8 mouse cellular contexts compared by ENCODE assay signal in the genomic region with DNA sequence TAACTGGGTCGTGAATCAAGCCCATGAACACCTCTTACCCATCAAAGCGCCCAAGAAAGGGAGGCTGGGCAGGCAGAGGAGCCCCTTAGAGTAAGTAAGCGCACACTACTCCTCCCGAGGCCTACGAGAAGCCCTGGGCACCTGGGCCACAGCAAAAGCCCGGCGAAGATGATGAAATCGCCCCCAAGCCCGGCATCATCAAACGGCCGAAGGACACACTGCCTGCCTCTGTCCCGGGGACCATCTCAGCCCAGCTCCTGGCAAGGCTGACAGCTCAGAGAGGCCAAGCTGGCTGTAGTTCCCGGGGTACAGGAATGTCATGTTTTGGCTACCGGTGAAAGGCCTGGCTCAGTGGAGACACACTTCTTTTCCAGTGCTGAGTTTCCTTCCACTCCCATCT. TPM values are rescaled to one million over a fixed set of nuclear protein-coding genes. Genes with fewer than 3 reads are reported as not detected.
DNase-seq lines count a peak whose midpoint lies in the region; ATAC-seq lines count a peak whose summit lies in the region.

No protein-coding gene starts in this region.

- H3K9ac ChIP-seq in liver, embryonic 12.5 days: no peak overlapping the region
- H3K9ac ChIP-seq in embryonic facial prominence, embryonic 15.5 days: no peak overlapping the region

- DNase-seq in adrenal gland, postnatal 10 days: peak; percentile 68
- no peak for DNase-seq in adrenal gland, adult 18-20 months (ENCODE audit: low spot score in 2 of 2)
- no peak for DNase-seq in liver
- no peak for DNase-seq in limb, embryonic 10.5 days (ENCODE audit: low spot score)
- no peak for DNase-seq in embryo, embryonic 9.5 days (ENCODE audit: extremely low spot score)
- DNase-seq in left cerebral cortex, adult 11 months (ENCODE audit: low spot score): no peak

- no peak for ATAC-seq in liver, embryonic 12.5 days
- no peak for ATAC-seq in embryonic facial prominence, embryonic 15.5 days (ENCODE audit: insufficient number of reproducible peaks, low FRiP score, low TSS enrichment, low read depth)

- H3K4me1 ChIP-seq in liver, embryonic 12.5 days: peaks cover 21% of the 10 kb centered on the region
- peaks cover 49% of the 10 kb centered on the region for H3K4me1 ChIP-seq in embryonic facial prominence, embryonic 15.5 days
- H3K4me1 ChIP-seq in limb, embryonic 10.5 days: peaks cover 59% of the 10 kb centered on the region

- no peak overlapping the region for H3K4me3 ChIP-seq in liver, embryonic 12.5 days
- H3K4me3 ChIP-seq in embryonic facial prominence, embryonic 15.5 days (replicated peaks): no peak overlapping the region
- no peak overlapping the region for H3K4me3 ChIP-seq in limb, embryonic 10.5 days

- no peak overlapping the region for H3K4me2 ChIP-seq in liver, embryonic 12.5 days
- no peak overlapping the region for H3K4me2 ChIP-seq in embryonic facial prominence, embryonic 15.5 days (replicated peaks)

- 76% methylated on average over 14 of the region's 14 CpGs for WGBS in liver, embryonic 12.5 days (ENCODE audit: insufficient replicate concordance)
- whole genome bisulfite sequencing in embryonic facial prominence, embryonic 15.5 days: 59% methylated on average over 14 of the region's 14 CpGs
- 78% methylated on average over 14 of the region's 14 CpGs for WGBS in limb, embryonic 10.5 days

- no peaks in the 10 kb centered on the region for H3K9me3 ChIP-seq in liver, embryonic 12.5 days (replicated peaks)
- no peaks in the 10 kb centered on the region for H3K9me3 ChIP-seq in embryonic facial prominence, embryonic 15.5 days (replicated peaks)
- H3K9me3 ChIP-seq in limb, embryonic 10.5 days (replicated peaks): no peaks in the 10 kb centered on the region

- H3K27ac ChIP-seq in liver, embryonic 12.5 days: 0 out of 2 replicates have a peak overlapping the region, but pooled peaks have one; percentile 12
- H3K27ac ChIP-seq in embryonic facial prominence, embryonic 15.5 days (replicated peaks): peak overlapping the region; percentile 76
- H3K27ac ChIP-seq in limb, embryonic 10.5 days: peak overlapping the region; percentile 62

- H3K36me3 ChIP-seq in liver, embryonic 12.5 days: peaks cover 54% of the 10 kb centered on the region
- H3K36me3 ChIP-seq in embryonic facial prominence, embryonic 15.5 days: peaks cover 25% of the 10 kb centered on the region; the same call in 1 of the 2 replicates
- peaks cover 100% of the 10 kb centered on the region for H3K36me3 ChIP-seq in limb, embryonic 10.5 days

- no peaks in the 10 kb centered on the region for H3K27me3 ChIP-seq in liver, embryonic 12.5 days (replicated peaks)
- no peaks in the 10 kb centered on the region for H3K27me3 ChIP-seq in embryonic facial prominence, embryonic 15.5 days
- H3K27me3 ChIP-seq in limb, embryonic 10.5 days (ENCODE audit: low read depth, poor library complexity, severe bottlenecking): no peaks in the 10 kb centered on the region

RNA-seq across cellular contexts. Expression of a gene that starts 23.8 kb away (rescaled TPM):
- 10 to 100 TPM; 15.0 to 16.9 TPM for total RNA-seq in adrenal gland, postnatal 10 days (2021)
- 1 to 10 TPM; 5.4 to 5.5 TPM for total RNA-seq in adrenal gland, adult 18-20 months (2021)
- 11.7 and 12.9 TPM in 2 replicates for polyA plus RNA-seq in liver, embryonic 12.5 days (2016; fragmentation: Nextera tagmentation; extraction: Ambion mirVana)
- 12.8 and 15.5 TPM in 2 replicates for polyA plus RNA-seq in embryonic facial prominence, embryonic 15.5 days (2015; fragmentation: Nextera tagmentation; extraction: Ambion mirVana)
- polyA plus RNA-seq in limb, embryonic 10.5 days (2016; fragmentation: Nextera tagmentation; extraction: Ambion mirVana): 10.9 and 11.4 TPM in 2 replicates

Comparison
In these comparisons a context has a peak if more than half of its experiments do, and no peak if none do; other contexts are left out.
1. H3K27ac ChIP-seq: peak in every context shown above with its lines; median percentile 76 in embryonic facial prominence, embryonic 15.5 days; 62 in limb, embryonic 10.5 days; 12 in liver, embryonic 12.5 days.